Mouse (Mus musculus): ENCODE data around the gene Scn5a.
A peak's percentile ranks its signal among the peaks of the same experiment; 100 is the strongest.

Gene Scn5a

GRCm38 (mm10) chr9:119566214-119566613 is 12.6 kb downstream of the Scn5a start:
- no peak for DNase-seq (ENCODE audit: extremely low spot score, low spot score)

DNA sequence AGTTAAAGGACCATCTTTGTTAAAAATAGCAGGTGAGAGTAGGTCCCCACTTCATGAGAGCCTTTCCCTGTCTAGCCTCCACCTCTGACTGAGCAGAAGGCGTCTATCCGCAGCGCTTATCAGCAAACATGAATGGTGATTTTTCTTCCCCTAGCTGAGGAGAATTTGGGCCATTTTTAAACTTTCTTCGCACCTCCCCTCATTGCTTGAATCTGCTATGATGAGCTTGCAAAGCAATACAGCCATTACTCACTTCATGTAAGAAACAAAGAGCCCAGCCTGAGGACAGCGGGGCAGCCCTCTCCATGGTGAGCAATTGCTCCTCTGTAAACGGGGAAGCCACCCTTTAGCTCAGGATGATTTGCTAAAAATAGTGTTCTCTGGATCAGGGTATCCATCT is 14.0 kb downstream of the Scn5a start:
- DNase-seq (ENCODE audit: extremely low spot score, low spot score) = no peak

- DNase-seq (ENCODE audit: extremely low spot score, low spot score) = no peak
These were observed 15.2 kb downstream of the Scn5a start for GRCm38 (mm10) chr9:119563617-119564016.

GRCm38 (mm10) chr9:119562256-119562655 is 16.6 kb downstream of the Scn5a start:
- no peak for DNase-seq (ENCODE audit: extremely low spot score, low spot score)

DNA sequence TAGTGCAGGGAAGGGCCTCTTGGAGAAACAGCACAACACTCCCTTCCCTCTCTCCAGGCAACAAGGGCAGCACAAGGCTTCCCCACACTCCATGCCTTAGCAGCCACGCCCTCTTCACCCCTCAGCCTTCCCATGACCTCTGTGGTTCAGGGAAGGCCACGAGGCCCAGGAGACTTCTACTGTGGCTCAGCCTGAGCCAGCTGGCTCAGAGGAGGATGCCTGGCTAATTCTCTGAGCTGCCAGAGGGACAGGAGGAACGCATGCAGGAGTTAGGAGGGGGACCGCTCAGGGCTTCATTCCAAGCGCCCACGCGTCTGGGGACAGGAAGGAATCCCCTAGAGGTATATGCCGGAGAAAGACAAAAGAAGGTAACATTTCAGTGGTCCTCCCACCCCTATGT is 17.1 kb downstream of the Scn5a start:
- DNase-seq (ENCODE audit: extremely low spot score, low spot score) = no peak

DNA sequence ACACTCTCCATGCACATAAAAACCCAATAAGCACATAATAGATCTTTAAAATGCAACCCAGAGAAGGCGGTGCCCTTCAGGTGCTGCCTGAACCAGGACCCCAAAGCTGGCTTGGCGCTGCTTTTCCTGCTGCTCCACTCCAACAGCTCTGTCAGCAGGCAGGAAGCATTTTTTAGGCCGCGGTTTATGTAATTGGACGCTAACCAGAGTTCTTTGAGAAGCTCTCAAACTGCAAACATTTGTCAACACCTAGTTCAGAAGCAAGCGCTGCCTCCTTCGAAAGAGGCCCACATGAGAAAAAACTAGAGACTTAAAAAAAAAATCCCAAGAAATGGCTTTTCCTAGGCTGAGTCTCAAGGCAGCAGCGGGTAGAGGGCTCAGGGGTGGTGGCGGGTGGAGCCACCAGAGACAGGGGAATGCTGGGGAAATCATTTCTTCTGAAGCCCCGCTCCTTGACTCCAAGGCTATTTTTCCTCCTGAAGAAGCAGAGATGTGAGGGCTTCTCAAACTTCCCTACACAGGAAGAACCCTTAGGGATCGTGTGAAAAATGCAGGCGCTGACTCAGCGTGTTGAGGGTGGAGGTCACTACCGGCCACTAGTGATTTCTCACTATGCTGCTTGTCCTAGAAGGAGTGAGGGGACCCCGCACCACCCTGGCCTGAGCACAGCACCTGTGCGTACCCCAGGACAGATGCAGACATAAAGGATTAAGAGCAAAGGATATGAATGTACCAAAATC is 19.1 kb downstream of the Scn5a start:
- DNase-seq (ENCODE audit: extremely low spot score, low spot score) = no peak

GRCm38 (mm10) chr9:119558119-119558854 is 20.5 kb downstream of the Scn5a start:
- DNase-seq (ENCODE audit: extremely low spot score, low spot score) = peak; percentile 57

GRCm38 (mm10) chr9:119556043-119556442 is 22.8 kb downstream of the Scn5a start:
- DNase-seq (ENCODE audit: extremely low spot score, low spot score) = no peak

- DNase-seq (ENCODE audit: extremely low spot score, low spot score) = no peak
These were observed 31.3 kb downstream of the Scn5a start for GRCm38 (mm10) chr9:119547528-119547927.

- no peak for DNase-seq (ENCODE audit: extremely low spot score, low spot score)
These were observed 31.7 kb downstream of the Scn5a start for GRCm38 (mm10) chr9:119547128-119547527.

DNA sequence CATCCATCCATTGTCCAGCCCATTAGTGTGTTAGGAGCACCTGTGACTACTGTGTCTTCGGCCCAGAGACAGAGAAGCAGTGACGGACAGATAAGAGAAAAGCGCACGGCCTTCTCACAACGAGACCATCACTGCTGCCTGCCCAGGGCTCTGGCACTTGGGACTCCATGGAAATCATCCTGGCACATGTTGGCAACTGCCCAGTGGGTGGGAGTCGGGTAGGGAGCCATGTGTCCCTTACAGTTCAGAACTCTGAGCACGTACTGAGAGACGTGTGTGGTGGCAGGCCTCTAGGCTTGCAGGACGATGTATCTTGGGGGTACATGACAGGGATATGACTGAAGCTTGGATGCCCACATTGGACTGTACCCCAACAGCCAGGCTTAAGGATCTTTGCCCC is 38.1 kb downstream of the Scn5a start:
- DNase-seq (ENCODE audit: extremely low spot score, low spot score) = no peak

DNA sequence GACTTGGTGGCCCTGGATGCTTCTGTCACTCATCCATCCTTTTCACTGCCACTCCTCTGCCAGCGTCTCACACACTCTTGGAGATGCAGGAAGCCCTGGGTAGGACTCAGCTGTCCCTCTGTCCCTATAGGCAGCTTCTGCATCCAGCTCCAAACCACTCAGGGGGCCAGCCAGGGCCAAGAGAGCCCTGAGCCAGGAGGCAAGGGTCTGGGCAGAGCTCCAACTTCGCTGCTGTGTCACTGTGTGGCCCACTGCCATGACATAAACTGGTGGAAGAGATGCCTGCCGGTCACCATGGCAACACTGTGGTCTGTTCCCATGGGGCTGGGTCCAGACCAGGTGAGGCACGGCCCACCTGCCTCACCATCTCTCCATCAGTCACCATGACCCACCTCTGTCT is 41.0 kb downstream of the Scn5a start:
- DNase-seq (ENCODE audit: extremely low spot score, low spot score) = no peak

DNA sequence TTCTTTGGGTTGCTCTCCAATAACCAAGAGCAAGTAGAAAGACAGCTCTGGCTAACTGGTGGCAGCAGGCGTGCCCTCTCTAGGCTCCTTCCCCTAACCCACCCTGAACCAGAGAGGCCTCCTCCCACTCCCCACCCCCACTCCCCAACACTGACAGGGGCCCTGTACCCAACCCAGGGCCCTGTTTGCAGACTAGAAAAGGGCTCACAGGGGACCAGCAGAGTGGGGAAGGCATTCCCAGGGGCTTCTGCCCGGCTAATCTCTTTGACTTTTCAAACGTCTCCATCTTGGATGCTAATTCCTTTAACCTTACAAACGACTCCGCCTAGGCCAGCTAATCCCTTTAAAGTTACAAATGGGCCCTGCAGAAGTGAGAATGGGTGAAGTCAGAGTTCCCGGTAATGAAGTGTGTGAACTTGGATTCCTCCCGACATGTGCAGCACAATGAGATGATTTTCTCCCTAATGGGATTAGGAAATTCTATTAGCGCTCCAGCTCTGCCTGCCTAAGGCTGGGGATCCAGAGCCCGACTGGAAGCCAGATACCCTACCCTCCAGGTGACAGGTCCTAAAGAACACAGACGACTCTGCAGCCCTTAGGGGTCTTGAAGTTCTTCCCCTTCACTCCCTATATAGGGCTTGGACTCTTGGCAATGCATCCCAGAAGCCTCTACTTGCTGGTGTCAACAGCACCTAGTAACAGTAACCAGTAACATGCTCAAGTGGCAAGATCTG is 47.0 kb downstream of the Scn5a start:
- DNase-seq (ENCODE audit: extremely low spot score, low spot score) = no peak

DNA sequence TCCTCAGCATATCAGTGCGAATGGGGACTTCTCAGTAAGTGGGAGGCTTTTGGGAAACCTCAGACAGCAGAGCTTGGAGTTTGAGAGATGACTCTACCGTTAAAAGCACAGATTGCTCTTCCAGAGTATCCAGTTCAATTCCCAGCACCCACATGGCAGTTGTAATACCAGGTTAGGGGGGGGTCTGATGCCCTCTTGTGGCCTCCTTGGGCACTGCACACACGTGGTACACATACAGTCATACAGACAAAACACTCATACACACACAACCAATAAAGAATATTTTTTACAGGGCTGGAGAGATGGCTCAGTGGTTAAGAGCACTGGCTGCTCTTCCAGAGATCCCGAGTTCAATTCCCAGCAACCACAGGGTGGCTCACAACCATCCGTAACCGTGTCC is 54.3 kb downstream of the Scn5a start:
- no peak for DNase-seq (ENCODE audit: extremely low spot score, low spot score)

DNA sequence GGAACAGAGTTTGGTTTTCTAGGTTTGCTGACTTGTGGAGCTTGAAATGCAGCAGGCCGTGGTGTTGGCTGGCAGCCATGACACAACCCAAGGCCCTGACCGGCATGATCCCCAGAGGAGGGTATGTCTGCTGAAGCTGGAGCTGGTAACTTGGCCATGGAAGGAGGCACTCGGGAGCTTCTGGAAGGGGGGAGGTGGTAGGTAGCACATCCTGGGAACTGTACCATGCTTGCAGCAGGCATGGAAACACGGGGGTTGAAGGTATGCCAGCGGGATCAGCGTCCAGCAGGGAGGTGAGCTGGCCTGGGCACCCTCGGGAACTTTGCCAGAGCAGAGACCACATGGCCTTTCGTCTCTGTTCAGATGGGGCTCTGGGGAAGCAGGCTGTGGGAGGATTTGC is 55.5 kb downstream of the Scn5a start:
- no peak for DNase-seq (ENCODE audit: extremely low spot score, low spot score)

- no peak for DNase-seq (ENCODE audit: extremely low spot score, low spot score)
These were observed 59.7 kb downstream of the Scn5a start for GRCm38 (mm10) chr9:119519116-119519515.

GRCm38 (mm10) chr9:119518177-119518576 is 60.6 kb downstream of the Scn5a start:
- no peak for DNase-seq (ENCODE audit: extremely low spot score, low spot score)

- no peak for DNase-seq (ENCODE audit: extremely low spot score, low spot score)
These were observed 61.3 kb downstream of the Scn5a start for GRCm38 (mm10) chr9:119517467-119517866.

DNA sequence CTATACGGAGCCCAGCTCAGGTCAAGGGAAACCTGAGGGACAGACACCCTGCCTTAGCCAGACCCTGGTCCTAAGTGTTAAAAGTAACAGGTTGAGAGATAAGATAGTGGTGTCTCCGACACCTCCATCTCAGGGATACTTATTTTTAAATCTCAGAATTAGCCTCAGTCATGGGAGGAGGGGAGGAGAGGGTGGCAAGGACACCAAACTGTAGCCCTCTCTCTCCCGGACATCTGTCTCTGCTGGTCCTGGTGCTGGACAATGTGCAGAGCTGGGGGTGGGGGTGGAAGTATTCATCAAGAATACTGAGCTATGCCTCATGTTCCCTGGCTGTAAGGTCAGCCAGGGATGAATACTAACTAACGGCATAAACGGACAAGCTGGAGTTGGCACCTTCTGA is 62.0 kb downstream of the Scn5a start:
- DNase-seq (ENCODE audit: extremely low spot score, low spot score) = no peak

GRCm38 (mm10) chr9:119515454-119515853 is 63.4 kb downstream of the Scn5a start:
- DNase-seq (ENCODE audit: extremely low spot score, low spot score) = no peak

DNA sequence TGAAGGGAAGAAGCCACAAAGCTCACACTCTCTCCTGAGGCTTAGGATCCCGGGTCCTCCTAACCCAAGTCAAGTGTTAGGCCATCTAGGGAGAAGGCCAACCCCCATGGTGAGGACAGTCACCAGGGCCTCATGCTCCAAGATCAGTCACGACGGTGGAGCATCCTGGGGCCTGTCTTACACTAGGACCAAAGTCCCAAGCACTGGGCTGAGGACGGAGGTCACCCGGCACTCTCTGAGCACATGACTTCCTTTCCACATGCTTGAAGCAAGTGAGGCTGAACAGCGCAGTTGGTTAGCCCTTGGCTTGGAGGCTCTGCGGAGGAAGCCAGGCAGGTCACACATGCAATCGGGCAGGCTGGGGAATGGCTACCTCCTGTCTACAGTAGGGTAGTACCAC is 63.8 kb downstream of the Scn5a start:
- DNase-seq (ENCODE audit: extremely low spot score, low spot score) = no peak

GRCm38 (mm10) chr9:119513816-119514215 is 65.0 kb downstream of the Scn5a start:
- no peak for DNase-seq (ENCODE audit: extremely low spot score, low spot score)
